Mouse (Mus musculus) heart, postnatal 14 days (tissue): ENCODE measurements at regions not wholly inside any gene's neighbourhood (a gene's known extent, or its start where the extent isn't known, plus 50 kb on each side); places are given as distances from the start of the nearest gene placed in this dataset.
A peak's percentile ranks its signal among the peaks of the same experiment; 100 is the strongest.
"Not testable (repeated sequence)": the region's sequence is repeated elsewhere in the genome, so short reads cannot be mapped to it uniquely, and the experiment has no call there.

Experiments
- DNase-seq, 2 experiments: peaks; one replicate each; pipeline ENCODE4 v3.0.0; 2021 to 2022
- intact Hi-C: fragments of 180-260 bp; cut with DNase I; formaldehyde crosslinking; loops from one replicate; pipeline ENCODE4 v1.15.1; 2025

DNA sequence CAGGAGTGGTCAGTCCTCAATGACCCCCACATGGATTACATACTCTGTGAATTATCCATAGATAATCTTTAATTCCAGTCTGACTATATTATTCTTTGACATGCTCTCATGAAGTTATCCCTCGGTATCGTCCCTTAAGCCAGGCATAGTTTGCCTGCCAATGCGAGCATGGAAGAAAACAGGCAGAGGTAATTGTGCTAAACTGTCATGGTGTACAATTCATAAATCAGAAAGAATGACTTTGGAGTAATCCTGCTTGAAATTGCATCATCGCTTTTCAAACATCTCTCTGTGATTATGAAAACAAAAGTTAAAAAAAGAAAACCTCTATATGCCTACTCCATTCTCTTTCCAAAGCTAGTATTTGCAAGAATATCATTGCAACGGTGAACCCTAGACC, 307.9 kb upstream of the Ubash3b start:
- DNase-seq = no peak
- intact Hi-C loops = no loop called here

DNA sequence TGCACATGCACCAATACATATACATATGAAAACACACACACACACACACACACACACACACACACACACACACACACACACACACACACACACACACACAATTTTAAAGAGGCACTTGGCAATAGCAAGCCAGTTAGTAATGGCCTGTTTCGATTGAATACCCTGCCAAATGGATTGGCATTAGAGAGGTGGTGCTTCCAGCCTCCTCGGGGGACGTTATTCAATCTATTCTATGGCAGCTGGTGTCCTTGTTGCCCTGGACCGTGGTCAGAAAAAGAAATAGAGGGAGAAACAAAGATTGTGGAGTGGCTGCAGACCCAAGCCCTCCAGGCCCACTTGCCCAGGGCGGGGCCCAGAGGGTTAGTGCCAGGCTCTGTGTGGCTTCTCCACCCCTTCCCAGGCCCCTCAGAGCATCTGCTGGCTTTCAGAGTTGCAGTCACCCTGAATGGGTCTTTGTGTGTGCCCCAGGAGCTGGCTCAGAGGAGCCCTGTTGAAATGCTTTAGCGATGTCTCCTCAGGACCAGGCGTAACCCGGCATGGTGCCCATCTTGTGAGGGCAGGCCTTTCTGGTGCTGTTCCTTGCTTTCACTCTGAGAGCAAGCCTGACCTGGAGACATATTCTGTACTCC, 302.7 kb upstream of the Ubash3b start:
- intact Hi-C loops = no loop called here
- no peak for DNase-seq

DNA sequence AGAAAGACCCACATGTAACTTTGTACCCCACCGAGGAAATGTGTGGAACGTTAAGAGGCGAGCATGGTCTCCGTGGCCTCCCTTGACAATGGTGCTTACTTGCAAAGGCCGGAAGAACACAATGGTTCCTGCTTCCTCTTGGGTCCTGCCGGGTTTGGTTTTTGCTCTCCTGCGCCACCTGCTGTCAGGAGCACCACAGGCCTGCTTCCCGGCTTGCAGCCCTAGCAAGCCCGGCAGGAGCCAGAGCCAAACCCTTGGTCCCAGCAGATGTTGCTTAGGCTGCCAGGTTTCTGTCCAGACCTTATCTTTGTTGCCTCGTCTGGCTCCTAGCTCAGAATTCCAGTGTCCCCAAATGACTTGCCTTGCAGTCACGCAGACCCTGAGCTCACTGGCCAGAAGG, 300.2 kb upstream of the Ubash3b start:
- peak; percentile 97 to 98 for DNase-seq
- intact Hi-C loops = loop anchor here (1.0 kb wide), 2 partner anchors 20 to 230 kb away; no protein-coding TSS in a partner anchor

DNA sequence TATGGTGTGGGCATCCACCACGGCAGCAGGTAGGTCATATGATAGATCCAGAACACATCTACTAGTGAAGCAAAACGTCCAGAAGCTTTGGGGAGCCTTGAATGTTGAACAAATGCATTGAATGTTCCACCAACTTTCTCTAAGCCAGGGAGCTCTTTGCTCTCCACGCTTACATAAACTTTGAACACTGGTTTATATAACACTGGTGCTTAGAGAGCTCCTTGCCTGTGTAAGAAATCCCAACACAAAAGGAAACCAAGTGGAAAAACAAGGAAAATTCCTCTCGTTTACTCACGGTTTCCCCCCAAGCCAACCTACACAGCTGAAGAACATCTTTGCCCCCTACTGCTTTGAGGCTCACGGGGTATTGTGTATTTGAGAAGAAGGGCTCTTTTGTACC, 299.2 kb upstream of the Ubash3b start:
- intact Hi-C loops = loop anchor here (1.0 kb wide), 2 partner anchors 19 to 229 kb away; no protein-coding TSS in a partner anchor
- DNase-seq = no peak

DNA sequence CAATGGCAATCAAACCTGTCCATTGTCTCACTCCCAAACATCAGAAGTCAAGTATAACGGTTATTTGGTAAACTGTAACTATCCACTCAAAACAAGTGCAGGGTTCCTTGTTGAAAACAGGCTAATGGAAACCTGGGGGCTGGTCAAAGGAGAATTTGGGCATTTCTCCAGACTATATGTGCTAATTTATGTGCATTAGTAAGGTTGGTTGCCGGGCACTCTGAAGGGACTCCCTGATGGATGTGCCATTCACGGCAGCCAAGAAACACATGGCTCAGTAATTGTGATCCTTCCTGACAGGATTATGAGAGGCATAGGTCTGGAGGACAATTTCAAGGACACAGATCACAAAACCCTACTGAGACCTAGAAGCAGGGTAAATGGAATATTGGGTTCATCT, 295.5 kb upstream of the Ubash3b start:
- intact Hi-C loops = loop anchor here (5.0 kb wide), 1 partner anchor 80 kb away; no protein-coding TSS in a partner anchor
- no peak for DNase-seq

DNA sequence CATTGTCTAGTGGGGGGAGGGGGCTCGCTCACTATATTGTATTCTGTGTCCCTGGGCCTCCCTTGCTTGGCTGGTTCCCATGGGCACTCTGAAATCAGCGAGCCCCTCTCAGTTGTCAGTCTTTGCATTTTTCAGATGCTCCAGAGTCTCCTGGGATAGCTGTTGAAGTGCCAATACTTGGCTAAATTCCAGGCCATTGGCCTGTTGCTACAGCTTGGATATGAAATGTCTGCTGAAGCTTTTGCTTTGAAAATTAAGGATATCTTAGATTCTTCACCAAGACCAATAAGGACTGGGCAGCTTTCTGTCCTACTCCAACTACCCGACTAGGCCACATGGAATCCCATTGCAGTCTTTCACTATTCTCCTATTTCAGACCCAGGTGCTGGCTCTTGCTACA, 290.2 kb upstream of the Ubash3b start:
- intact Hi-C loops = no loop called here
- no peak for DNase-seq

DNA sequence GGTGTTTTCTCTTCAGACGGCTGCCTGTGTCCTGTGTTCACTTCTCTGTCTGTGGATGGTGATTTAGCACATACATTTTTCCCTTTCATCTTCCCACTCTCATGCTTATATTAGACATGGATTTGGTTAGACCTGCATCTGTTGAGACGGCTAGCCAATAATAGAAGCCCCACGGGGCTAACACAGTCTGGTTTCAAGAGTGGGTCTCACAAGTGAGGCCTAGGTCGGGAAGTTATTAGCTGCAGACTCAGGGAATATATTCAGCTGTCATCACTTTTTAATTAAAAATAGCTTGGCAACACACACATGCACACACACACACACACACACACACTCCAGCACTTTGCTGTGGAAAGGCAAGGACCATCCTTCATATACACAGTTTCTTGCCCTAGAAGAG, 287.7 kb upstream of the Ubash3b start:
- no peak for DNase-seq
- intact Hi-C loops = loop anchor here (5.0 kb wide), 1 partner anchor 122 kb away; no protein-coding TSS in a partner anchor

DNA sequence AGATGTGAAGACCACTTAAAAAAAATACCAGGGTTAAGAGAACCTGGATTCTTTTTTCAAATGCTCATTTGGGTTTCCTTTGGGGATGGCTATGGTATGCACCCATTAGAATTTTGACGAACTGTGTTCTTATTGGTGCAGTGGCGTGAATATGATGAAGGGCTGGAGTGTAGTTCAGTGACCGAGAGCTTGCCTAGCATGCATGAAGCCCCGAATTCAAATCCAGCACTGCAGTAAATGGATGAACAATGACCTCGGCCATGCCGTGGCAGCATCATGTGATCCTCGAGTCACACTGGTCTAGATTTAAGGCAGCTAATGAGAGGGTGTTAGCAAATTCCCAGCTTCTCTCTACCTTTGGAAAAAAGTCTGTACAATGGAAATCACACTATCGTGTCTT, 286.4 kb upstream of the Ubash3b start:
- intact Hi-C loops = loop anchor here (5.0 kb wide), 1 partner anchor 121 kb away; no protein-coding TSS in a partner anchor
- no peak for DNase-seq

DNA sequence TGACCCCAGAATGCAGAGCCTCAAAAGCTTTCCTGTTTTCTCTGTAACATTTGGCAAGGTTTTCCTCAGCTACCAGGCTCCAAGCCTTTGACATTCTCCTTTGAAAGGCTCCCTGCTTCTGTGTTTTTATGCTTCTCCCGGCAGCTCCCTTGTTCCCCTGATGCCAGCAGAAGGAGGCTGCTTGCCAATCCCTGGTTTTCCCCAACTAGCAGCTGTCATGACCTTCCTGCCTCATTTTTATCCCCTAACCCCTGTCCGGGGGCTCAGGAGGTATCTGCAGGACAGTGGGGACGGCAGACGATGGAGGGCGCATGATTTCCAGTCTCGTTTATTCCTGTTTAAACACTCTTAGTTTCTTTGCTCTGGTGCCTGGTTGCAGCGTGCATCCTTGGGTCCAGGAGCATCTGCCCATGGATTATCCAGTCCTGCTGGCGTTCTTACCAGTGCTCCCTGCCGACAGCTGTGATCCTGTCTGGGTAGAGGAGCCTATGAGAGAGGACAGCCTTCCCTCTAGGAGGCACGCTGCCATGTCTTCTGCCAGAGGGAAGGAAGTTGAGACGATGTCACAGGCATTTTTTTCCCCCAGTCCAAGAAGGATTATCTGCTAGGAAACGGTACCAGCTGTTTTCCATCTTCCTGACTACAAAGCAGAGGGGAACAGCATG, 285.8 kb upstream of the Ubash3b start:
- DNase-seq = peak; percentile 71 to 80
- intact Hi-C loops = loop anchor here (5.0 kb wide), 1 partner anchor 120 kb away; no protein-coding TSS in a partner anchor

DNA sequence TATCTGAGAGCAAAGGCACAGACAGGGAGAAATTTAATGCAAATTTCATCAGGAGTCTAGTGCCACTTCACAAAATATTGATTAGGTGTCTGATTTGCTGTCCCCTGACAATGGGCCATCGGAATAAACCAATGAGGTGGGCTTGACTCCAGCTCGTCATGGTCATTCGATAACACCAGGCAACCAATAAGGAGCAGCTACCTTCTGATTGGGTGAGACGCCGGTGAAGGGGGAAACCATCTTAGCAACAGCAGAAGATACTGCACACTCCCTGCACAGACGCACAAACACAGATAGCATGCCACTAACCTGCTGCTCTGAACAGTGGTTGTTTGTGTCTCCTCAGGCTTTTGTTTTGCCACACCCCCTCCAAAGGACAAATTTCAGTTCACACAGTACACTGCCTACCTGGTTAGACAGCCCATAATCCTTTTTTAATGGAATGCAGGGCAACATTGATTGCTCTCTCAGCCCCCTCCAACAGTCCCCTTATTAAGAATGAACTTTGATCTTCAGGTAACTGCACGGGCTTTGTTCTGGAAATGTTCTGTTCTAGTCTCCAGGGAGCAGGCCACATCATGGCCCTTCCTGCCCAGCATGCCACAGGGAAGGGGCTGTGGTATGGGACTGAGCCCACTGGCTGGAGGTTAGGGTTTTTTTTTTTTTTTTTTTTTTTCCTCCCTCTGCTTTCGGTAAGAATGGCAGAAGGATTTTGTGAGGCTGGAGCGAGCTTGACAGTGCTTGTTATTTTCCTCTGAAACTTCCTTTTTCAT, 285.1 kb upstream of the Ubash3b start:
- intact Hi-C loops = loop anchor here (5.0 kb wide), 1 partner anchor 119 kb away; no protein-coding TSS in a partner anchor
- DNase-seq = no peak

DNA sequence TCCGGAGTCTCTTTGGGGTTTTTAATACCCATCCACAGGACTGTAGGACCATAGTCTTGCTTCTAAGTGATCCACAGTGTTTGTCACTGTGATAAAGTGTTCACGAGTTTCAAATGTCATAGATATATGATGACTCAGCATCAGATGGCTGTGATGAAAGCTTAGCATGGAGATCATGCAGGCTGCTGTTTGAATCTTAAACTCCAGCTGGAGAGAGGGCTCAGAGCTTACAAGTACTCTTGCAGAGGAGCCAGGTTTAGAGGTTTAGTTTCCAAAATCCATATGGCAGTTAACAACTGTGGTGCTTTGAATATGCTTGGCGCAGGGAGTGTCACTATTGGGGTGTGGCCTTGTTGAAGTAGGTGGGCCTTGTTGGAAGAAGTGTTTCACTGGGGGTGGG, 280.9 kb upstream of the Ubash3b start:
- intact Hi-C loops = no loop called here
- no peak for DNase-seq

DNA sequence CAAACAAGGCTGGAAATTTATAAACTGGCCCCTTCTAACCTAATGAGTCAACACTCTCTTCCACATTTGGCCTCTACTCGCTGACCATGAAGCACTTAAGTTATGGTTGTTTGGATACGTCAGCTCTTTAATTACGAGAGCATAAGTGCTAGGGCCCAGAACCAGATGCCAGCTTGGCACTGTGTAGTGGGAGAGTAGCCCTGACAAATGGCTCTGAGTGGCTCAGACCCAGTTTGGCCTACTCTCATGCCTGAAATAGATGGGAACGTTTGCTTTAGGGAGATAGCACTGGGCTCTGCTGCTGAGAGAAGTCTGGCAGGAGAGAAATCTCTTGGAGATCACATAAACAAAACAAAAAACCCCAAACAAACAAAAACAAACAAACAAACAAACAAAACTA, 278.5 kb upstream of the Ubash3b start:
- intact Hi-C loops = no loop called here
- DNase-seq = peak; percentile 38 to 61

DNA sequence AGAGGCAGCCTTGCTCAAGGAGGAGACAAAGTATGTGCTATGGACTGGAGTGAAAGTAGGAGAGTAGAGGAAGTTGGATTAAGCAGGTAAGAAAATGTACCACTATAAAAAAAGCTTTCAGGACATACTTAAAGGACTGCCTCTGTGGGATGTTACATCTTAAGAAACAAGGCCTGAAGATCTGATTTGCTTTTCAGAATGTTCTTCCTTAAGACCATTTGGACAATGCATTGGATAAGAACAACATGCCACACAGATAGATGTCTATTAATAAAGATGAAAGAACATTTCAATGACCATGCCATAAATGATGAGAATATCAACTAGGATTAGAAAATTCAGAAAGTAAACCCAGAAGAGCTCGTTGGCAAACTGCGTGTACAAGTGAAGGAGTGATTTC, 276.6 kb upstream of the Ubash3b start:
- DNase-seq = no peak
- intact Hi-C loops = no loop called here

DNA sequence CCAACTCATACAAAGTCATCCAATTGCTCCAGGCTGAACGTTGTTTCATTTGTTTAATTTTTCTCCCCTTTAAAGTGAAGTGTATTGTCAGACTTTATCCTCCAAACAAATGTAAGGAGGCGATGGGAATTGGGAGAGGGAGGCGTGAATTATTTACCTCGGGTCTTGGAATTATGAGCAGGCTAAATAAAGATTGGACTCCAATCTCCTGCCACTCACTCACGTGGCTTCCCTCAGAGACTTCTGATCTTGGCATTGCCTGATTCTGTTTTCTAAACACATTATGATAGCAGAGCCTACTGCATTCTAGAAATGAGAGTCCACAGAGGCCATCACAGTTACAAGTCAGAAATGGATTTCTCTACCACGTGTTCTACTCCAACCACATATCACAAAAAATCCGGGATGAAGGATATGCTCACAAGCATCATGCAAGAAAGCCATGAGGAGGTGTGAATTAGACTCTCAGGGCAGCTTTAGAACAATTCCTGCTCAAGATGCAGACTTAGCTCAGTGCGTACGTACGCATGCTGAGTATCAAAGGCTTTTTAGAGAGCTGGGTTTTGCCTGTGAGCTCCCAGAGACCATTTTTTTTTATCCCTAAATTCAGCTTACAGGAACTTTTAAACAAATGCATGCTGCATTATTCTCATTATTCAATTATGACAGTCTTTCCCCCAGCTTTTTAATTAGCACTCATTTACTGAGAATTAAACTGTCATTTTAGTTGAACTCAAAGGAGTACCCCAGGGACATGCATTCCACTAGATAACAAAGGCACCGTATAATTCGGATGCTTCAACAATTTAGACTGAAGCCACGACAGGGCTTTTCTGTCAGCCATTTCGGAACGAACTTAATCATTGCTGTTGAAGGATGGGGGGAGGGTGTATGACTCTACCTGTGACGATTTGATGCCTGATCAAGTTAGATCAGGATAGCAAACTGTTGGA, 269.2 kb upstream of the Ubash3b start:
- intact Hi-C loops = no loop called here
- no peak for DNase-seq

DNA sequence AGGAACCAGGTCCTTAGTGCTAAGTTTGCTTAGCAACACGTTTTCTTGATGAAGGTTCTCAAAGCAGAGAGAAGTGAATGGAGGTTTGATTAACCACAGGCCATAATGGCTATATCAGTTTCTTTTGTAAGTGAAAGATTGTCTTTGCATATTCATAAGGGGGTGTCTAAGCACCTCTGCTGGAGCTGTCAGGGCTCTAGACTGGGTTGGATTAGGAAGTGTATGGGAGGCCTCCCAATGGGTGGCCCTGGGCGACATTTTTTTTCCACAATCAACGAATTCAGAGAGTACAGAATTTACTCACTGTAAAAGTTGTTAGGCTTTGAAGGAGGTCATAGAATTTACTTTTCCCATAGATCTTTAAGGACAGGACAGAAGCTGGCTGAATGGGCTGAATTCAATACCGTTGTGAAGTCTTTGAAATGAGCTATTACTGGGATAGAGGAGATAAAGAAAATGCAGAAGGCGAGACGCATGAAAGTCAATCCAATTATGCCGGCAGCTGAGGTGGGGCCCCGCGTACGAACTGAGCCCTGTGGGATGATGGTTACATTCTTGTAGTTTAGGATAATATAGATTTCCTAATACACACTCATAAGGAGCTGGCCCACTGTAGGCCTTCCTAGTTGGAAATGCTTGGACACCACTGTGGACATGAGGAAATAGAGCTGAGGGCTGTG, 268.4 kb upstream of the Ubash3b start:
- intact Hi-C loops = no loop called here
- no peak for DNase-seq

DNA sequence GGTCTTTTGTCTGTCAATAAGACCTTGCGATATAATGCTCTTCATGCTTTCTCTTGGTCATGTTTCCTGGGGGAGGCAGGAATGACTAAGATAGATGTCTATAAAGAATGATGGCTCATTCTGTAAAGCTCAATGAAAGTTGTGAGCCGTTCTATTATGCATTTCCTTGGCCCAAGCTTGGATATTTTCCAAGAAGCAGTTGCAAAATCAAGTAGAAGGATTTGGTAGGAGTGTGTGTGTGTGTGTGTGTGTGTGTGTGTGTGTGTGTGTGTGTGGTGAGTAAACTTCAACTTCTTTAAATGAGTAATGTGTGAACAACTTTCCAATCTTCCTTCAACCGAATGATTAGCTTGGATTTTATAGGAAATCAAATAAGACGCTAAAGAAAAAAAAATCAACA, 267.7 kb upstream of the Ubash3b start:
- DNase-seq = no peak
- intact Hi-C loops = no loop called here

DNA sequence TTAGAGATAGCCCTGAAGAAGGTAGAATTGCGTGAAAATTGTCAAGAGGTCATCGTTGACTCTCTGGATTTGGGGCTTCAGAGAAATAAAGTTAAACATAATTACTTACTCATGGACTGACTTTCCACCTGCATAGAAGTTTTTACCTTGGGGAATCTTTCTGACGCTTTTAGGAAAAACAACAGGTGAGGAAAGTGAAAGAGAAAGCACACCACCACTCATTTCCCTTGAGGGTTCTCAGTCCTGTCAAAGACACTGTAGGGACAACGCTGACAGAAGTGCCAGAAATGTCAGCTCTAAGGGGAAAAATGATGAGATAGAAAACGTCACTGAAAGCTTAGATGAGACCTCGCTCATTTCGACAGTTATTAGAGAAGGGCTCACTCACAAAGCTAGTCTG, 265.2 kb upstream of the Ubash3b start:
- no peak for DNase-seq
- intact Hi-C loops = no loop called here

DNA sequence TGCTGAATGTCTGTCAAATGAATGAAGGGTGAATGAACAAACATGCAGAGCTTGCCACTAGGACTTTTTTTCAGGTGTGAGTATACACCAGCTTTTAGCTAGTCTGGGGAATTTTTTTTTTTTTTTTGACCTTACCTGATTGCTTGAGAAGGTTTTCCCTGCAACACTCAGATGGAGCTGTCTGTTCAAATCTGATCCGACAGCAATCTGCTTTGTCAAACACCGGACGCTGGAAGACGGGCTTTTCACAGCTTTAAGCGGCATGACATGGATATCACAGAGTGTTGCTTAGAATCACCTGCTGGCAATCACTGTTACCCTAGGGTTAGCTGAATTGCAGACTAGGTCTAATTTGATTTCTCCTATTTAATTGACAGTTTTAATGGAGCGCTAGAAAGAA, 263.7 kb upstream of the Ubash3b start:
- intact Hi-C loops = no loop called here
- no peak for DNase-seq

DNA sequence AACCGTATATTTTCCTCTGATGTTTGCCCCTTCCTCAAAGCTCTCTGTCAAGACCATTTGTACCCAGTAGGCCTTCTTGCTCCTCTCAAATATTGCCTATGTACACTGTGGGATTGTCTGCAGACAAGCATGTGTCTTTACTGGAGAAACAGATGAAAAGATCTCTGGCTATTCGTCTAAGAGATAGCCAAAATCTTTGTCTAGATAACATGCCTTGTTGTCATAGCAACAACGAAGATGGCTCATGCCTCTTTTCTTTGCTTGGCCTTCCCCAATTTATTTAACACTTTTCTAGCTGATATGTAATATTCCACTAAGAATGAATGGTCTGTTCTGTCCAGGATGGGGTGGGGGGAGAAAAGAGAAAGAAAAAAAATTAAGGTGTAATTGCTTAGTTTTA, 252.3 kb upstream of the Ubash3b start:
- intact Hi-C loops = no loop called here
- no peak for DNase-seq

DNA sequence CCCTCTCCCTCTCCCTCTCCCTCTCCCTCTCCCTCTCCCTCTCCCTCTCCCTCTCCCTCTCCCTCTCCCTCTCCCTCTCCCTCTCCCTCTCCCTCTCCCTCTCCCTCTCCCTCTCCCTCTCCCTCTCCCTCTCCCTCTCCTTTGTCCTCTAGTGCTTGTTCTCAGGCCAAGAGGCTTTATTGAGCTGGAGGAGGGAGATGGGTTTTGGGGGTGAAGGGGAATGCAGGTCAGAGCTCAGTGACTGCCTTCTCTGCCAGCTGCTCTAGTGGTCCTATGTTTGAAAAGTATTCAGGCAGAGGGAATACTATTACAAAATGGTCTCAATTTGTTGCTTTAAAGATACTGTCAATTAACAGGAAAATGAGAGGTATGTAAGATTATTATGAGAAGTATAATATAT, 251.6 kb upstream of the Ubash3b start:
- intact Hi-C loops, DNase-seq: not testable (repeated sequence)
